Mouse (Mus musculus): ENCODE results near the gene Shq1.

DNA sequence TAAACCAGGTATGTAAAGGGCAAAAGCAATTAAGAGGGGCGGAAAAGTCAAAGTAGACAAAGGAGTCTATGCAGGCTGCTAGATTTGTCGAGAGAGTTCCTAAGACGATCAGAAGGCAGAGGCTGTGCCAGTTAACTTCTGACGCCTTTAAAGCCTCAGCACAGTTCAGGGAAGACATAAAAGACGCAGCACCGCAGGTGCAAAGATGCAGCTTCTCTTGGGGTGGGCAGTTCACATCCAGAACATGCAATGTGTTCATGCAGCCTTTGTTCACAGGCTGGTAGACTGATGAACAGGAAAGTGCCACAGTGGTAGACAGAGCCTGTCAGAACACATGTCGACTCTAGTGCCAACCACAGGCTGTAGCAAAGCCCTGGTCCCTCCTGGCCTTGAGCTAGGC, 51.6 kb downstream of the Shq1 start:
- TF ChIP-seq POLR2A (IDR thresholded peaks at IDR 0.05; ENCODE audit: control insufficient read depth, low read depth, low read length) (no peak), CTCF (IDR thresholded peaks at IDR 0.05; ENCODE audit: control insufficient read depth, insufficient read depth, insufficient replicate concordance, low read depth, low read length) (no peak)

Measured in testis, adult 2 months (tissue).